Mouse (Mus musculus) embryonic fibroblast, embryonic 13.5 days (primary cell): ENCODE measurements around the gene Barhl1. TPM values are rescaled to one million over a fixed set of nuclear protein-coding genes. Genes with fewer than 3 reads are reported as not detected.

Experiments
- H3K27ac ChIP-seq: 2 replicates; pipeline ENCODE4 v1.5.1; 2012; ENCODE audit warnings: low read length, control low read depth, inconsistent platforms; ENCODE audit not compliant: insufficient read depth
- H3K4me1 ChIP-seq: 2 replicates; pipeline ENCODE4 v1.6.1; 2011; ENCODE audit warnings: low read length; ENCODE audit not compliant: control insufficient read depth, insufficient read depth
- H3K4me3 ChIP-seq: 2 replicates; pipeline ENCODE4 v1.5.1; 2011; ENCODE audit warnings: mild to moderate bottlenecking, control low read depth, low read length; ENCODE audit not compliant: insufficient read depth
- CTCF ChIP-seq: IDR thresholded peaks from 2 replicates; pipeline ENCODE4 v1.5.1; 2011; ENCODE audit warnings: mild to moderate bottlenecking, control low read depth, low read length, moderate library complexity, borderline replicate concordance; ENCODE audit not compliant: insufficient read depth
- POLR2A ChIP-seq: IDR thresholded peaks from 2 replicates; pipeline ENCODE4 v1.6.1; 2011; ENCODE audit warnings: low read depth, mild to moderate bottlenecking, control low read depth, low read length, moderate library complexity
- polyA plus RNA-seq: library from polyadenylated mRNA; stranded (reverse); fragments of >200 nt; gene quantifications from 2 replicates; pipeline ENCODE4 v1.2.4, GENCODE M21; 2011; ENCODE audit warnings: low read depth; ENCODE audit not compliant: missing spikeins, insufficient read length

Gene Barhl1
- polyA plus RNA-seq, 1 experiment = not detected

- TF ChIP-seq CTCF = no peak
- no peak overlapping the region for H3K27ac ChIP-seq
- no peak overlapping the region for H3K4me3 ChIP-seq
- H3K4me1 ChIP-seq = no peaks in the 10 kb centered on the region
Observed at GRCm38 (mm10) chr2:28905561-28905960, 10.9 kb downstream of the Barhl1 start.

DNA sequence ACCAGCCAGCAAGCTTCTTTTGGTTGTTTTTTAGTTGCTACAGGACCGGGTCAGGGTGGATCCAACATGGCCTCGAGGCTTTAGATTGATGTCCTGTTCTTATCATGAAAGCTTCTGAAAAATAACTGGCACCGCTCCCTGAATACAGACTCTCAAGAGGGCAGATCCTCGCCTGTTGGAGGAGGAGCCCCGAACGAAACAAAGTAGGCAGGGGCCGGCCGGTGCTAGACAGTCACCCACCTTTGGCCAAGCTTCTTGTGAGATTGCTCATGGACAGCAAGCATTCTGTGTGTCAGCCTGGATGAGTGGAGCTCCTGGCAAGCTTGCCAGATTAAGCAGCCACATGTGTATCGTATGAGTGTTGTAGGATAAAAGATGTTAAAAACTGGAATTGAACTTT, 11.7 kb downstream of the Barhl1 start:
- no peaks in the 10 kb centered on the region for H3K4me1 ChIP-seq
- no peak overlapping the region for H3K4me3 ChIP-seq
- TF ChIP-seq POLR2A (no peak), CTCF (no peak)

DNA sequence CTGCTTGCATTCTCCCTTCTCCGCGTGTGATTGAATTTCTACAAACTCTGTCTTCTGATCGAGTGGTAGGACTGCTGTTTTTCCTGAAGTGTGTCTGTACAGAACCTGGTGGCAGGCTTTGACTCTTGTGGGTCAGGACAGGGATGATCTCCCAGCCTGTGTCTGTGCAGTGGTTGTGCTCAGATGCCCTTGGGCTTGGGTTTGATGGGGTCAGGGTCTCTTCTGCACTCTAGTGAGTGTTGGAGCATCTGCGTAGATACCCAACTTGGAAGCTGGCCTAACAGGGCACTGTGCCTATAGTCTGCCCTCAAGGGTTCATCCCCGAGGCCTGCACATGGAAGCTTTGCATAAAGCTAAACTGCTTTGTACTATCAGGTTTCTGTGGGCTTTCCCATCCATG, 12.6 kb downstream of the Barhl1 start:
- H3K27ac ChIP-seq = no peak overlapping the region
- TF ChIP-seq CTCF = no peak
- TF ChIP-seq POLR2A = no peak
- no peaks in the 10 kb centered on the region for H3K4me1 ChIP-seq
- H3K4me3 ChIP-seq = no peak overlapping the region

More for the DNA sequence above, 11.7 kb downstream of the Barhl1 start:
- H3K27ac ChIP-seq = no peak overlapping the region

DNA sequence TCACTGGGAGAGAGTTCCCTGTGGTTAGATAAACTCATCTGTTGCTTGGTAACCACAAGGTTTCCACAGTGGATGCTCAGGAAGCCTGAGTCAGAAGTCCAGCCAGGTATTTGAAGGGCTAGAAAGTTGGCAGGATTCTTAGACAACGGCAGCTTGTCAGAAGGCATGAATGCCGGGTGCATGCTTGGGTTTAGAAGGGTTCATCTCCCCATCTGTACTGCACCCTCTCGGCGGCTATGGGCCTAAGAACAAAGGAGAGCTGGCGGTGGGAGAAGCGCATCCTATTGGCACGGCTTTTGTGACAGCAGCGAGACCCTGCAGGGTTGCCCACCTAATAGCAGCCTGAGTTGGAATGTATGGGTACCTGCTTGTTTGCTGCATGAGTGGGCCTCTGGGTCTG, 14.2 kb downstream of the Barhl1 start:
- no peak for TF ChIP-seq POLR2A
- no peak for TF ChIP-seq CTCF
- no peak overlapping the region for H3K27ac ChIP-seq

DNA sequence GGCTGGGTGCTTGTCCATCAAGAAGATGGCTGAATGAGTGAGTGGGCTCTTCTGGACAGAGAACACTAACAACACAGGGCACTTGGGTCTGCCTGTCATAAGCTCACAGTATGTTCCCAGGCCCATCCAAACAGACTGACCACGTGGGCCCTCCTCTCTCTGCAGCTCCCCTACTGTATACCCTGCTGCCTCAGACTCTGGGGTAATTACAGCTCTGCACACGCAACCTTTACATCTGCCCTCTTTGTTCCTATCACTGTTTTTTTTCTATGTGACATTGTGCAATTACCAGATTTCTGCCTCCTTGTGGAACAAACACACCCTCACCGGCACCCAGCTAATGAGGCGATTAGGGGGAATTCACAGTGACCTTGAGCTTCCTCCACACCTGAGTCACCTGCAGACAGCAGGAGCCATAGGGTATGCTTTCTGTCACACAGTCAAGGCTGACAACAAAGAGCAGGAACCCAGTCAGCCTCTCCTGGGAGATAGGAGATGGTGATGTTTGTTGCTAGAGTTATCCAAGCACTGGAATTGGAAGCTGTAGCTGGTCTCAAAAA, 19.0 kb downstream of the Barhl1 start:
- TF ChIP-seq POLR2A (no peak), CTCF (no peak)
- H3K27ac ChIP-seq = no peak overlapping the region
- H3K4me1 ChIP-seq = no peaks in the 10 kb centered on the region
- no peak overlapping the region for H3K4me3 ChIP-seq

More for the DNA sequence above, 14.2 kb downstream of the Barhl1 start:
- no peak overlapping the region for H3K4me3 ChIP-seq
- H3K4me1 ChIP-seq = no peaks in the 10 kb centered on the region

GRCm38 (mm10) chr2:28895876-28896275, 20.6 kb downstream of the Barhl1 start:
- H3K27ac ChIP-seq = no peak overlapping the region
- no peaks in the 10 kb centered on the region for H3K4me1 ChIP-seq
- TF ChIP-seq POLR2A = no peak
- TF ChIP-seq CTCF = no peak
- no peak overlapping the region for H3K4me3 ChIP-seq

DNA sequence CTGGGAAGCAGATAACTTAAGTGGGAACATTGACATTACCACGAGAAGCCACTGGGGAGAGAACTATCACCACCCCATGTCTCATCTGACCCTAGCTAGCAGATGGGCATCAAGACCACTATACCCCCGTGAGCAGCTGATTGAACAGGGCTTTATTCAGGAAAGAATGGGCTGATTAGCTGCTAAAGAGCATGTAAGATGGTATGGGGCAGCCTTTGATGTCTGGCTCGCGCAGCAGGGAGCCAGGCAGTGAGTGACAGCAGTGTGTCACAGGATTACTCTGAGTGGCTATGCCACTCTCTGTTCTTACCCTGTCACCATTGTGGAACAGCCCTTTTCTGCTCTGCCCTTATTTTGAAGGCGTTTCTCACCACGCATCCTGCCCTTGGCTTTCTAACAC, 22.9 kb downstream of the Barhl1 start:
- no peaks in the 10 kb centered on the region for H3K4me1 ChIP-seq
- TF ChIP-seq POLR2A (no peak), CTCF (no peak)
- no peak overlapping the region for H3K27ac ChIP-seq
- no peak overlapping the region for H3K4me3 ChIP-seq

DNA sequence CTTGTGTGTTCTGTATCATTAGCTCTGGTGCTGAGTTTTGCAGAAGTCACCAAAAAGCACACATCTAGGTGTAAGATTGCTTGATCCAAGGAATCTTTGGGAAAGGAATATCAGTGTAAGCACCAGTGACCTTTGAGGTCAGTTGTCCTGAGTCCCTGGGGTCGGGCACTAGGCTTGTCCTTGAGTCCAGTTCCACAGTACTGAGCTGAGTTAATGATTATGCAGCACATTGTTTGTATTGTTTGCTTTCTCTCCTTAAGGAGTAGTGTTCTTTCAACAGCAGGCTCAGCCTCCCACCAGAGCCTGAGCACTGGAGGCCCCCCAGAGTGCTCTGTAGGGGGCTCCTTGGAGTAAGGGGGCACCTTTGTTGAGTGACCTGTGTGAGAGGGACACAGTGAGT, 23.7 kb downstream of the Barhl1 start:
- Histone ChIP-seq H3K27ac (no peak overlapping the region), H3K4me3 (no peak overlapping the region), H3K4me1 (no peaks in the 10 kb centered on the region)
- no peak for TF ChIP-seq POLR2A
- TF ChIP-seq CTCF = no peak

DNA sequence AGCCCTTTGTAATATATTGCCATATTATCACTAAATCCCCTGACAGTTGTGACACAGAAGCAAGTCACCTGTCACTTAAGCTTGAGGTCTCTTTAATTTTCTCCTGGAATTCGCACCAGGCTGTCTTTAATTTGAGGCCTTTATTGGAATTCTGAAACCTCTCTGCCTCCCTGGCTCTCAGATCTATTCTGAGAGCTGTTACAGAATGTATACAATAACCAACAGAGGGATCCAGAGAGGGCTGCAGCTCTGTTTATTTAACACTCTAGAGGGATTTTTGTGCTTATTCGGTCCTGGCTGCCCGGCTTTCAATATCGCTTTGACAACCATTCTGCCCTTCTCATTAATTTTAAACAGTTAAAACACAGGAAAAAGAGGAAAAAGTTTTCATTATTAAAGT, 31.6 kb downstream of the Barhl1 start:
- Histone ChIP-seq H3K4me1 (no peaks in the 10 kb centered on the region), H3K4me3 (no peak overlapping the region), H3K27ac (no peak overlapping the region)
- no peak for TF ChIP-seq CTCF
- no peak for TF ChIP-seq POLR2A

DNA sequence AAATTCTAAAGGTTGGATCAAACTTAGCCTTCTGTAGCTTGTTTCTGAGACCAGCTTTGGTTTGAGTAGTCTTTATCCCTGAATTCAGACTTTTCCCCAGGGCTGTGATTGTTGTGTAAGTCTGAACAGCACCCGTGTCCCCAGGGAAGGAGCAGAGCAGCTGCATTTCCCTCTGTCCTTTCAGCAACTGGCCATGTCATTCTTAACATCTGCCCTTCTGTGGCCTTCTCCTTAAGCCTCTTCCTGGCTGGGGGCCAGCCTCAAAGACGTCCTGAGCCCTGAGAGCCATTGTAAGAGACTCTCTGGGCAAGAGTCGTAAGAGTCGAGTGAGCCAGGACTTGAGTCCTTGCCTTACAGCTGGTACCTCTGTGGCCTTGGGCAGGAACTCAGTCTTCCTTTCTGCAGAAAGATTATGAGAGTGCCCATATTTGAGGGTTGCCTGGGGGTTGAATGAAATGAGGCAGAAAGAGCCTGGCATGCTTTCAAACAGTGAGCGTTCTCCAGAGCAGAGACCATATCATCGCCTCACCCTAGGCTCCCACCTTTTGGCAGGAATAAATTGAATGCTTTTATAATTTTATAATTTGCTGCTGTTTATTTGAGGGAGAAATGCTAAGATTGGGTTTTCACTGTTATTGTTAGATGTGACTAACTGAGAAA, 33.5 kb downstream of the Barhl1 start:
- TF ChIP-seq POLR2A (no peak), CTCF (no peak)
- Histone ChIP-seq H3K4me3 (no peak overlapping the region), H3K27ac (no peak overlapping the region), H3K4me1 (no peaks in the 10 kb centered on the region)

GRCm38 (mm10) chr2:28882047-28882446, 34.4 kb downstream of the Barhl1 start:
- H3K4me1 ChIP-seq = no peaks in the 10 kb centered on the region
- H3K27ac ChIP-seq = no peak overlapping the region
- H3K4me3 ChIP-seq = no peak overlapping the region
- no peak for TF ChIP-seq POLR2A
- no peak for TF ChIP-seq CTCF
